Mouse (Mus musculus): ENCODE measurements around the gene Myrfl.

- no peak for TF ChIP-seq GATA1 (IDR thresholded peaks at IDR 0.05; ENCODE audit: low read length)
- TF ChIP-seq TAL1 (IDR thresholded peaks at IDR 0.05; ENCODE audit: low read length) = no peak
Measured at GRCm38 (mm10) chr10:116728860-116729259, 167.9 kb downstream of the Myrfl start.
